Mouse (Mus musculus): Measurements from ENCODE around the gene Hook1. TPM values are rescaled to one million over a fixed set of nuclear protein-coding genes. Genes with fewer than 3 reads are reported as not detected.

Gene Hook1
- polyA plus RNA-seq, 1 experiment, result 127 TPM

DNA sequence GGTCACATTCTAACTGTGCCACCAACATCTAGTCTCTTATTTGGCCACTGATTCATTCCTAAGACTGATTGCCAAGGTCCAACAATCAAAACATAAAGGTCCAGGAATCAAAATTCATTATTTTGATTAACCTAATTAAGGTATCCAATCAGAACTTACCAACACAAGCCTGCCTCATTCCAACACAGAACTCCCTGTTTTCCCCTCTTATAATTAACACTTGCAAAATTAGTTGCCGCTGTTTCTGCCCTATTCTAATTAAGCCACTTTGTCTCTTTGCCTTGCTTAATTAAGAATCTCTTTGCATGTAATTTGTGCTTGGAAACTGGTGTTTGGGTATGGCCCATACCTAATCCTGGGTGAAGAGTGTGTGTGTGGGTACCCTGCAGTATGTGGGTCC lies 37.1 kb upstream of the Hook1 start:
- no peak for TF ChIP-seq EP300 (IDR thresholded peaks at IDR 0.05; ENCODE audit: insufficient read depth, low read depth, low read length)
- no peak for TF ChIP-seq CTCF (IDR thresholded peaks at IDR 0.05; ENCODE audit: low read depth, low read length)
- no peak for TF ChIP-seq POLR2A (IDR thresholded peaks at IDR 0.05; ENCODE audit: insufficient read depth, low read length)

DNA sequence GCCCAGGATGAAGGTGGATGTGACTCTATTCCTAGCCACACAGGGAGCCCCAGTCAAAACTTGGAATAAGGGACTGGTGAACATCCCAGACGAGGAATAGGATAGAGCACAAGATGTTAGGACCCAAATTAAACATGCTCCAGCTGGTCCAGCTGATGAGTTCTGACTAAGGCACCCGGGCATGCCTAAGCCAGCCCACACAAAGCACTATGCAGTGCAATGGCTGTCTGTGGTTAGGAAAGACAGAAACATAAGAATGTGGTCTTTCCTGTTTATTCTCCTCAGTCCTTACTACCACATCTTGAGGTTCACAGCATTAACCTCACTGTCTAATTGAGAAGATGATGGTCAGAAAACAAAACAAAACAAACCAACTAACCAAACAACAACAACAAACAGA lies 35.7 kb upstream of the Hook1 start:
- Histone ChIP-seq H3K27me3 (ENCODE audit: control insufficient read depth, insufficient read depth, low read length, poor library complexity, severe bottlenecking) (no peaks in the 10 kb centered on the region; the same call in 1 of the 2 replicates), H3K9me3 (replicated peaks; ENCODE audit: control insufficient read depth, insufficient read depth, low read length, poor library complexity, severe bottlenecking) (no peaks in the 10 kb centered on the region), H3K36me3 (ENCODE audit: control insufficient read depth, insufficient read depth, low read length, poor library complexity, severe bottlenecking) (no peaks in the 10 kb centered on the region), H3K27ac (ENCODE audit: insufficient read depth, low read length) (no peak overlapping the region), H3K4me1 (ENCODE audit: control insufficient read depth, insufficient read depth, low read length) (no peaks in the 10 kb centered on the region), H3K4me3 (ENCODE audit: low read depth, low read length) (no peak overlapping the region), H3K9ac (ENCODE audit: low read depth, poor library complexity, severe bottlenecking) (no peak overlapping the region)
- TF ChIP-seq CTCF (IDR thresholded peaks at IDR 0.05; ENCODE audit: low read depth, low read length), result no peak
- no peak for TF ChIP-seq EP300 (IDR thresholded peaks at IDR 0.05; ENCODE audit: insufficient read depth, low read depth, low read length)
- no peak for TF ChIP-seq POLR2A (IDR thresholded peaks at IDR 0.05; ENCODE audit: insufficient read depth, low read length)

More for the DNA sequence above, 37.1 kb upstream of the Hook1 start:
- no peaks in the 10 kb centered on the region for H3K36me3 ChIP-seq (ENCODE audit: control insufficient read depth, insufficient read depth, low read length, poor library complexity, severe bottlenecking)
- H3K4me1 ChIP-seq (ENCODE audit: control insufficient read depth, insufficient read depth, low read length), result no peaks in the 10 kb centered on the region
- no peaks in the 10 kb centered on the region for H3K27me3 ChIP-seq (ENCODE audit: control insufficient read depth, insufficient read depth, low read length, poor library complexity, severe bottlenecking)
- H3K9me3 ChIP-seq (replicated peaks; ENCODE audit: control insufficient read depth, insufficient read depth, low read length, poor library complexity, severe bottlenecking), result no peaks in the 10 kb centered on the region
- no peak overlapping the region for H3K27ac ChIP-seq (ENCODE audit: insufficient read depth, low read length)
- H3K4me3 ChIP-seq (ENCODE audit: low read depth, low read length), result no peak overlapping the region
- H3K9ac ChIP-seq (ENCODE audit: low read depth, poor library complexity, severe bottlenecking), result no peak overlapping the region

DNA sequence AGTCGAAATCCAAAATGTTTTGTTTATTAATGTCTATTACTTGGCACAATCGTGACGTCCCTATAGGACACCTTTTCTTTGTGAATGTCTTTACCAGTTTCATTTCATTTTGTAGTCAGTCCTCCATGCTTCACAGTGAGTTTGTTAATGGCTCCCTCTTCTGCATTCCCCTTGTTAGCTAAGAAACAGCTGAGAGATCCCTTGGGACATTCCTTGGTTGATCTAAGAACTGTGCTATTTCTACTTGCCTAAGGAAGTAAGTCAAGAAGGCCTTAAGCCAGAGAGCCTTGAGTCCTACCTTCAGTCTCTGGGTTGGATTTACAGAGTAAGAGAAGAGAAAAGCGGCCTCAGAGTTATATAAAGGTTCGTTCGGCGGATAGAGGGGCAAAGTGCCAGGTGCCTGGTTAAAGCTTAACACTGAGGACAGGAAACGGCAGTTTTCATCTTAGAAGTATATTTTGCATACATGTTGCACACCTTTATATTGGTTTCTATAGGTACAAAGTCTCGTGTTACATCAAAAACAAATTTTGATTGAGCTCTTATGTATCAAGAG lies 33.2 kb upstream of the Hook1 start:
- Histone ChIP-seq H3K27me3 (ENCODE audit: control insufficient read depth, insufficient read depth, low read length, poor library complexity, severe bottlenecking) (no peaks in the 10 kb centered on the region; the same call in 1 of the 2 replicates), H3K9me3 (replicated peaks; ENCODE audit: control insufficient read depth, insufficient read depth, low read length, poor library complexity, severe bottlenecking) (no peaks in the 10 kb centered on the region), H3K27ac (ENCODE audit: insufficient read depth, low read length) (no peak overlapping the region), H3K9ac (ENCODE audit: low read depth, poor library complexity, severe bottlenecking) (no peak overlapping the region), H3K36me3 (ENCODE audit: control insufficient read depth, insufficient read depth, low read length, poor library complexity, severe bottlenecking) (no peaks in the 10 kb centered on the region), H3K4me1 (ENCODE audit: control insufficient read depth, insufficient read depth, low read length) (no peaks in the 10 kb centered on the region), H3K4me3 (ENCODE audit: low read depth, low read length) (no peak overlapping the region)
- TF ChIP-seq CTCF (IDR thresholded peaks at IDR 0.05; ENCODE audit: low read depth, low read length) (no peak), EP300 (IDR thresholded peaks at IDR 0.05; ENCODE audit: insufficient read depth, low read depth, low read length) (no peak), POLR2A (IDR thresholded peaks at IDR 0.05; ENCODE audit: insufficient read depth, low read length) (no peak)

DNA sequence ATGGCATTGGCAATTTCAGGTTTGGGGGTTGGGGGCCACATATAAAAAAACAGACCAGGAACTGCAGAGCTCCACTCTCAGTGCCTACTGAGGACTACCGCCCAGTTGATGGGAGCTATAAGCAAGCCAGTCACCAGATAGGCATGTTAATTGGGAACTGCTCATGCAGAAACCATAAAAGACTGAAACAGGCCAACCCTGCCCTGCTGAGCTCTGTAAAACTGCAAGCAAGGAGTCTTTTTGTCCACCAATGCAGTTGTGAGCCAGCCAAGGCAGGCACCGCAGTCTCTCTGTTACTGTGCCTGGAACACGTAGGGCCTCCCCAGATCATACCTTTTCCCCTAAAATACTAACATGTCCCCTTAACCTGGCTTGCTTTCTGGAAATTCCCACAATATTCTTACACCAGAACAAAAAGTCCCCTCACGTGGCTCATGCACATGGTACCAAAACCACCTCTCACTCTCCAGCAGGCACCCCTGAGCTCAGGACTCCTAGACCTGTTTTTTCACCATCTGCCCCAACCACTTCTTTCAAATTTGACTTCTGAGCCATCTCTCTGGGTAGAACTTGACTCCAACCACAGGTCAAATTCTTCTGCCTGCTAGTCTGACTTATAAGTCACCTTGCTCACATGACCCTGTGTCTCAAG lies 32.5 kb upstream of the Hook1 start:
- Histone ChIP-seq H3K36me3 (ENCODE audit: control insufficient read depth, insufficient read depth, low read length, poor library complexity, severe bottlenecking) (no peaks in the 10 kb centered on the region), H3K27me3 (ENCODE audit: control insufficient read depth, insufficient read depth, low read length, poor library complexity, severe bottlenecking) (no peaks in the 10 kb centered on the region; the same call in 1 of the 2 replicates), H3K4me1 (ENCODE audit: control insufficient read depth, insufficient read depth, low read length) (no peaks in the 10 kb centered on the region), H3K9ac (ENCODE audit: low read depth, poor library complexity, severe bottlenecking) (no peak overlapping the region), H3K27ac (ENCODE audit: insufficient read depth, low read length) (no peak overlapping the region), H3K9me3 (replicated peaks; ENCODE audit: control insufficient read depth, insufficient read depth, low read length, poor library complexity, severe bottlenecking) (no peaks in the 10 kb centered on the region), H3K4me3 (ENCODE audit: low read depth, low read length) (no peak overlapping the region)
- TF ChIP-seq CTCF (IDR thresholded peaks at IDR 0.05; ENCODE audit: low read depth, low read length), result no peak
- TF ChIP-seq EP300 (IDR thresholded peaks at IDR 0.05; ENCODE audit: insufficient read depth, low read depth, low read length), result no peak
- no peak for TF ChIP-seq POLR2A (IDR thresholded peaks at IDR 0.05; ENCODE audit: insufficient read depth, low read length)

DNA sequence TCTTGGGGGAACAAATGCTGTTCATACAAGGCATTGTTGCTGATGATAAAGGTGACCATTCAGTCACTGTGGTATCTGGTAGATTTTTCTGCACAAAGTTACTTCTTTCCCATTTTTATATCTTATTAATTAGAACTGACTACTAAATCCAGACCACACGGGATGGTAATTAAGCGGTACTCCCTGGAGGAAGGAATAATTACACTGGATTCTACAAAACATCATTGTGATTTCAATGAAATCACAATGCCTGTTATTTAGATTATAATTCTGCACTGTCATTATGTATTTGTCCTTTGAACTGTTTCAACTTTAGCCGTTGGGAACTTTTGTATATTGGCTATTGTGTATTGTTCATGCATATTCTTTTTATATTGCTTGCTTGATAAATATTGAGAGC lies 28.3 kb upstream of the Hook1 start:
- Histone ChIP-seq H3K9me3 (replicated peaks; ENCODE audit: control insufficient read depth, insufficient read depth, low read length, poor library complexity, severe bottlenecking) (no peaks in the 10 kb centered on the region), H3K27me3 (ENCODE audit: control insufficient read depth, insufficient read depth, low read length, poor library complexity, severe bottlenecking) (no peaks in the 10 kb centered on the region; the same call in 1 of the 2 replicates), H3K4me1 (ENCODE audit: control insufficient read depth, insufficient read depth, low read length) (no peaks in the 10 kb centered on the region), H3K27ac (ENCODE audit: insufficient read depth, low read length) (no peak overlapping the region), H3K36me3 (ENCODE audit: control insufficient read depth, insufficient read depth, low read length, poor library complexity, severe bottlenecking) (no peaks in the 10 kb centered on the region), H3K4me3 (ENCODE audit: low read depth, low read length) (no peak overlapping the region), H3K9ac (ENCODE audit: low read depth, poor library complexity, severe bottlenecking) (no peak overlapping the region)
- TF ChIP-seq CTCF (IDR thresholded peaks at IDR 0.05; ENCODE audit: low read depth, low read length) (no peak), POLR2A (IDR thresholded peaks at IDR 0.05; ENCODE audit: insufficient read depth, low read length) (no peak), EP300 (IDR thresholded peaks at IDR 0.05; ENCODE audit: insufficient read depth, low read depth, low read length) (no peak)

DNA sequence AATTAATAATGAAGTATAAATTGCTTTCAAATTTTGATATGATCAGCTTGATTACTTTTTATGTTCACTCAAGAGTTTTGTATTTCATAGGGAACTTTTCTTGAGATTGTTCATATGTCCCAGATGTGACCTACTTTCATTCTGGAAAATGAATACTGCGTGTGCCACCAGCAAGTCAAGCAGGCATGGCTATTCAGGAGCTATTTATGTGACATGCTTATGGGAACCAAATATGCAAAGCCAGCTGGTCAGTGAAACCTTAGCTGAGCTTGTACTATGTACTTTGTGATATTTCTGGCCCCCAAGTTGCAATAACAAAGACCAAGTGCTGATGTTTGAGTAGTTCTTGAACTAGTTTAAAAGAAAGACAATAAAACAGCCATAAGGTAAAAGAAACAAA lies 19.1 kb upstream of the Hook1 start:
- Histone ChIP-seq H3K9me3 (replicated peaks; ENCODE audit: control insufficient read depth, insufficient read depth, low read length, poor library complexity, severe bottlenecking) (no peaks in the 10 kb centered on the region), H3K9ac (ENCODE audit: low read depth, poor library complexity, severe bottlenecking) (no peak overlapping the region), H3K4me3 (ENCODE audit: low read depth, low read length) (no peak overlapping the region), H3K36me3 (ENCODE audit: control insufficient read depth, insufficient read depth, low read length, poor library complexity, severe bottlenecking) (no peaks in the 10 kb centered on the region), H3K27me3 (ENCODE audit: control insufficient read depth, insufficient read depth, low read length, poor library complexity, severe bottlenecking) (no peaks in the 10 kb centered on the region), H3K27ac (ENCODE audit: insufficient read depth, low read length) (no peak overlapping the region), H3K4me1 (ENCODE audit: control insufficient read depth, insufficient read depth, low read length) (no peaks in the 10 kb centered on the region)
- TF ChIP-seq CTCF (IDR thresholded peaks at IDR 0.05; ENCODE audit: low read depth, low read length) (no peak), EP300 (IDR thresholded peaks at IDR 0.05; ENCODE audit: insufficient read depth, low read depth, low read length) (no peak), POLR2A (IDR thresholded peaks at IDR 0.05; ENCODE audit: insufficient read depth, low read length) (no peak)

Measured in ES-Bruce4 (cell line).